Mouse (Mus musculus): ENCODE data around the gene Aff1. TPM values are rescaled to one million over a fixed set of nuclear protein-coding genes. Genes with fewer than 3 reads are reported as not detected.

The Aff1 gene
- total RNA-seq, 2 experiments from 2014 or later: 31.6 to 32.4 TPM

DNA sequence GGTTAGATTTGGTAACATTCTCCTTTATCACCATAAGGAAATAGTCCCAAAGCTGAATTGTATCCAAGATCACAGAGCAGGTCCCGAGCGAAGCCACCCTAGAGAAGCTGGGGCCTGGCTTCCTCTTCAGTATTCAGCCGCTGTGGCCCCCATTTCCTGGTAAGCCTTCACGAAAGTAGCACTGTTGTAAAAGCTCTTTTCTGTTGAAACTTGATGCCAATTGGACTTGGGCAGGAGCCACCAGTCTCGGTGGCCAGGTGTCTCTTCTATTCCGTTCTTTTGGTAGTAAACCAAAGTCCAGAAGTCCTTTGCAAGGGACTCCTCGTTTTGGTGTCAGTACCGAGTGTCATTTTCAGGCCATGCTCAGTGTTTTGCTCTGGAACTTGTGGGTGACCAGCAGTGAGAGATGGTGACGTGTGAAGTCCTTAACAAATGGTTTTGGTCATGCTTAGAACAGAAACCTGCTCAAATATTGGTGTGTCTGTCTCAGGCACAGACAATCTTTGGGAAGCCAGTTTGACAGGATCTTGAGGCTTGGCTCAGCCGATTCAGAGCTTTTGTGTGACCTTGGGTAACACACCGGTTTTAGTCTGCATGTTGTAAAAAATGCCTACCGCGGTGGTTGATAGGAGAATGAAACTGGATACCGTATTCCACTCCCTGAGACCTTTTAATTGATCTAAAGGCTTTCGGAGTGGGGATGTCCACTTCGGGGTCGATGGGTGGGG lies 114.8 kb downstream of the Aff1 start:
- DNase-seq: no peak

- no peak for DNase-seq
Measured at GRCm38 (mm10) chr5:103807637-103808312, 115.6 kb downstream of the Aff1 start.

GRCm38 (mm10) chr5:103809674-103810330 lies 117.6 kb downstream of the Aff1 start:
- no peak for DNase-seq

GRCm38 (mm10) chr5:103813291-103813690 lies 121.1 kb downstream of the Aff1 start:
- no peak for DNase-seq

DNA sequence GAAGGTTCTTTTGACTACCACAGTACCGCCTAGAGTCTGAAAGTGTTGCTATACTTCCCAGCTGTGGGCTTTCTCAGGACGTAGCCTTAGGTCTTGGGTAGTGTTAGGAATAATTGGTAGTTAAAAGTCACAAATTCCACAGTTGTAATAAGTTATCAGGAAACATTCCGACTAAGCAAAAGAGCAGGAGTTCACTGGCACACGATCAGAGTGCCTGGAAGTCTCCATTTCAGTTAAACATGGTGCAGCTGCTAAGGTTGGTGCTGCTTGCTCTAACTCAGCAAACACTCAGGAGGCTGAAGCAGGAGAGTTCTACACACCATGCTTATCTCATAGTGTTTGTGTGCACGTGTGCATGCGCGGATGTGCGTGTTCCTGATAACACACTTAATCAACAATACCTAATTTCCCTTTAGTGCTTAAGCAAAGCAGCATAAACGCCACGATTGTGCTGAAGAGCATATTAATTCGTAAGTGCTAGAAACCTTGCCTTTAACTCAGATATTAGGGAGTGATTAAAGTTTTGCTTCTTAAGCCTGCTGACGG lies 121.9 kb downstream of the Aff1 start:
- DNase-seq: no peak

DNA sequence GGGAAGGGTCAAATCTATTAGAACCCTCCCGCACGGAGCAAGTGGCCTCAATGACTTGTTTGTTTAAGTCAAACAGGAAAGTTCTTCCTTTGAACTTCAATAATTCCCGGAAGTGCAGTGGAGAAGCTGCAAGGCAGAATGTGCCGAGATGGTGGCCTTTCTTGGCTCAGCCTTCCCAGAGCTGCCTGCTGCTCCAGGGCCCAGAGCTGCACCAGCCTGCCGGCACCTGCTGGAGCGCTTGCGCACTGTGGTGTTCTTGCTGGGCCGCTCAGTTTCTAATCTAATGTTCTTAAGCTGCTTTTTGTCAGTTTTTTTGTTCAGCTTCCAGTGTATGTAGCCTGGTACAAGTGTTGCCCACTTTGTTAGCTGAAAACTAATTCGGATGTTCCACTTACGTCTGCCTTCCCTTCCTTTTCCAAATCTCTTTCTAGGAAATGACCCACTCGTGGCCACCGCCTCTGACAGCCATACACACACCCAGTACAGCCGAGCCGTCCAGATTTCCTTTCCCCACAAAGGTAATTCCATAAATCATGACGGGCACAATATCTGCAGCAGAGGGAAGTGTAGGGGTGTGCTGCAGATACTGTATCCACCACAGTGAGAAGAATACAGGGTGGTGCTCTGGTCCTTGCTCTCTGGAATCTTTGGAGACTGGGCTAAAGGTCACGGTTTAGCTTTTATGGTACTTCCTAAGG lies 122.5 kb downstream of the Aff1 start:
- no peak for DNase-seq

GRCm38 (mm10) chr5:103815249-103815617 lies 123.1 kb downstream of the Aff1 start:
- no peak for DNase-seq

GRCm38 (mm10) chr5:103816718-103817117 lies 124.5 kb downstream of the Aff1 start:
- DNase-seq: no peak

DNA sequence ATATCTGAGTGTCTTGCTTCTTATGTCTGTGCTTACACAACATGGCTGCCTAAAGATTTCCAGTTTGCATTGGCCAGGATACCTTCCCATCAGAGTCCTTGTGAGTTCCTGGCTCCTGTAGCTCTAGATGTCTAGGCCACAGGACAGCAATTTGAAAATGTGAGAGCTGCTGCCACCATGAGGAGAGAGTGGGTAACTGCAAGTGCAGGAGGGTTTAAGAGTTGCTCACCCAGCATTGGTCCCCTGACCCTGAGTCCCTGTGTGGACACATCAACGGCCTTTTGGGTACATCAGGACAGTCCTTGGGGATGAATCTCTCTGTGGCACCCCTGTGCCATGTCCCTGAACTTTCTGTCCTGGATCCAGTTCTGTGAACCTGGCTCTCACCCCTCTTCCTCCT lies 125.6 kb downstream of the Aff1 start:
- peak; percentile 85 for DNase-seq

DNA sequence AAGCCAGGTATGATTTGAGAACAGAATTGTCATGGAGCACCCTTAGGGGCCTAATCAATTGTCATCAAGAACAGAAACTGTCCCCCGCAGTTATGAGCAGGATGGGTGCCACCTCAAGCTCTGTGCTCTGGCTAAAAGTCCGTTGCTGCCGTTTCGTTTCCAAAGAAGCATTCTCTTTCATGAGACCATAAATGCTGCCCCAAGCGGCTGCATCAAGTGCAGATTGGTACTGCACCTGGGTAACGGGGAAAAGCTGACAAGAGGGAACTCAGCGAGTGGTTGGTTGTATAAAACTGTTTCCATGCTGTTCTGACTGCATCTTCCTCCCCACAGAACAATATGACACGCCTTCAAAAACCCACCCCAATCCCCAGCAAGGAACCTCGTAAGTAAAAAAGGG lies 126.4 kb downstream of the Aff1 start:
- no peak for DNase-seq

DNA sequence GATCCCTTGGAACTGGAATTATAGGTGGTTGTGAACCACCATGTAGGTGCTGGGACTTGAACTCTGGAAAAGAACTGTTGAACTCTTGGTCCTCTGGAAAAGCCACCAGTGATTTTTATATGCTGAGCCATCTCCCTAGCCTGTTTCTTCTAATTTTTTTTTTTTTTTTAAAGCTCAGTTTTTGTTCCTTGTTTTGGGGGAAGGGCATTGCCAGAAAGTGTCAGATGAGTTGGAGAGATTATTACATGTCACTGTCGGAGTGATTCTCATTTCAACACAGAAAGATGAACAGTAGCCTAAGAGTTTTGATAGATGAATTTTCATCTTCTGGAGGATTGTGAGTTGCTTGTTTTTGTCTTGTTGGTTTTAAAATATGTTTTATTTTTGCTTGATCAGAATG lies 127.5 kb downstream of the Aff1 start:
- DNase-seq: no peak

DNA sequence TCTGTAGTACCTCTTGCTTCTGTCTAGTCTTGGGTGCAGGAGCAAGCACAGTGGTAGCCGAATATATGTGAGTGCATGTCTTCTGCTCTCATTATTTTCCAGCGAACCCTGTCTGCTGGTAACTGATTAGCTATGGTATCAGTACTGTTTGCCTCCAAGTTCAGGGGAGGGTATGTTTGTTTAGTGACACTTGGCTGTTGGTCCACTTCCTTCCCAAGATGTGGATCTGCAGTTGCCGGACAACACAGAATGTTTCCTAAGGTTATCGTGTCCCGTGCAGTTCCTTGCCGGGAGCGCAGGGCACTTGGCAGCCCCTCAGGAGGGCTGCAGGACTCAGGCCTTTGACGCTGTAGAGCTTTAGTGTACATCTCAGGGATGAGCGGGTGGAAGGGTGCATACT lies 128.9 kb downstream of the Aff1 start:
- DNase-seq: no peak

DNA sequence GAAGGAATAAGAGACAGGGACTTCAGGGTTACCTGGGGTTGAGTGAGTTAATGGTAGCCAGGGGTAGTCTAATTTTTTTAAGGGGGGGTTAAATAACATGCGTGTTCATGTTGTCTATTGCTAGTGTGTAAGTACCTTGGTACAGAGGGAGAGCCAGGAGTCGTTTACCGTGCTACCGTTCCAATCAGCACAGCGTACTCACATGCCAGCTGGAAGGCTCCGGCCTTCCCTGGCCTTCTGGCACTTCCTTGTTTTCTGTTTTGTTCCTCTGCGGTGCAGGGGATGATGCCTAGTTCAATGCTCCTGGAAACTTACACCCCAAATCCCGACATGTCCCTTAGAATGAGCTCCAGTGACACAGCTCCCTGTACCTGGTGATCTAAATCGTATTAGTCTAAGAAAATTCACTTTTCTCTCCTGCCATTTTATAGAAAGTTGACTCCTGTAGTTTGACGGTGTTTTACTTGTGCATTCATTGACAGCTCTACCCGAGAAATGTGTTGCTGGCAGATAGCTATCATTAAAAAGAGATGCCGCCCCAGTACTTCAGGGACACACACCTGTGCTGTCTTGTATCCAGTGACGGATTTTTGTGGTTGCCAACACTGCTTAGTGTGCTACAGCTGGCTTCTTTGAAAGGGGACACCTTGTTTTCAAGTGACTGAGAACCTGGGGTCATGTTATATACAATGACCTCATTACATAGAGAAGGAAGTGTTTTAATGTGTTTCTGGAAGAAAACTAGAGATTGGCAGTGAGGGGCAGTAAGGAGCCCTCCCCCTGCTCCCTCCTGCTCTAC lies 129.5 kb downstream of the Aff1 start:
- no peak for DNase-seq

DNA sequence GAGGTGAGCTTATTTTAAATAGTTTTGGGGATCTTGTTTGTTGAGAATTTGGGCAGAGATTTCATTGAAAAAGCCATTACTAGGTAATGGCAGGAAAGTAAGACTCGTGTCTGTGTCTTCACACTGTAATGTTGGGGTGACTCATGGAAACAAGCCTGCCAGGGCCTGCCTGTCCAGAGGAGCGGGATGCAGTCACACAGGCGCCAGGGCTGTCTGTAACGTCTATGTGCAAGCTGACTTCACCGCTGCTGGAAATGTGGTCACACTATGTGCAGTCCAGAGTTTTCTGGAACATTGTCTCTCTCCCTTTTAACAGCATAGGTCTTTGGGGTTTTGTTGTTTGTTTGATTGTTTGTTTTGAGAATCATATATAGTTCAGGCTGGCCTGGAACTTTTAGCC lies 130.8 kb downstream of the Aff1 start:
- no peak for DNase-seq

- DNase-seq: no peak
Measured at GRCm38 (mm10) chr5:103828304-103828703, 136.1 kb downstream of the Aff1 start.

GRCm38 (mm10) chr5:103828729-103829128 lies 136.6 kb downstream of the Aff1 start:
- no peak for DNase-seq

GRCm38 (mm10) chr5:103829158-103829557 lies 137.0 kb downstream of the Aff1 start:
- DNase-seq: no peak

- no peak for DNase-seq
Measured at GRCm38 (mm10) chr5:103830886-103831285, 138.7 kb downstream of the Aff1 start.

DNA sequence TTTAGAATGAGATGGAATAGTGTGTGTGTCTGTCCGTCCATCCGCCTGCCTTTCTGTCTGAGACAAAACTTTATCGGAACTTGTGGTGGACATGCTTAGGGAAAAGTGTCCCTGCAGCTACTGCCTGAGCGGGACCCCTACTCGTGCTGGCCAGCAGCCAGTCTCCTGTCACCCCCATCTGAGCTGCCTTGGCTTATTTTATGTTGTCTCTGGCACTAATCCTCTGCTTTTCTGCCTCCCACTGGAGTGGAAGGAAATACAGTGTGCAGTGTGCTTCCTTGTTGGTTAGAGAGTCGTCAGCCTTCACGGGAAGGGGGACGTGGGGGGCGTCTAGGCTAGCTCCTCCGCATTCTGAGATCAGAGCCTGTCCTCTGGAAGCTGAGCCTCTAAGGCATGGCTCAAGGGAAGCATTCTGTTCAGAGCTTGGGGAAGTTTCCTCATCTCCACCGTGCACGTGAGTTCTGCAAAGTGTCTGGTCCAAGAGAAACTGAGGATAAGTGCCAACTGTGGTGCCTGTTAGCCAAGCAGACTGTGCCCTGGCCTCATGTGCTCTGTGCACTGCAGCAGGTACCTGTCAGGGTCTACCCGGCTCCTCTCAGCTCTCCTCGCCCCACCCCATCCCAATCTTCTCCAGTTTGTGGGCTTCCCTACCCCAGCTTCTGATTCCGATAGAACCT lies 143.4 kb downstream of the Aff1 start:
- DNase-seq: peak; percentile 37

GRCm38 (mm10) chr5:103836148-103836784 lies 144.1 kb downstream of the Aff1 start:
- DNase-seq: no peak

Data from adrenal gland, postnatal 10 days (tissue).